Mouse (Mus musculus) lung, embryonic 15.5 days (tissue): ENCODE data around the gene Eno1. TPM values are rescaled to one million over a fixed set of nuclear protein-coding genes. Genes with fewer than 3 reads are reported as not detected.

ENCODE experiments used
- ATAC-seq: fragments of 200-750 bp; cut with Nextera tagmentation; 2 replicates; pipeline ENCODE4 v1.8.0; 2017; ENCODE audit warnings: moderate number of reproducible peaks, borderline replicate concordance; ENCODE audit not compliant: low FRiP score, low TSS enrichment; ENCODE audit errors: extremely low read depth
- H3K27ac ChIP-seq: fragments of 300-500 bp; sonication (generic); 2 replicates; pipeline ENCODE4 v1.5.1; 2015; ENCODE audit warnings: moderate library complexity, mild to moderate bottlenecking, inconsistent platforms
- H3K27me3 ChIP-seq: fragments of 300-500 bp; sonication (generic); 2 replicates; pipeline ENCODE4 v1.6.1; 2015; ENCODE audit warnings: inconsistent platforms
- H3K36me3 ChIP-seq: fragments of 300-500 bp; sonication (generic); 2 replicates; pipeline ENCODE4 v1.6.1; 2015; ENCODE audit warnings: inconsistent platforms
- H3K4me1 ChIP-seq: fragments of 300-500 bp; sonication (generic); 2 replicates; pipeline ENCODE4 v1.6.1; 2015; ENCODE audit warnings: inconsistent platforms
- H3K4me2 ChIP-seq: fragments of 300-500 bp; sonication (generic); 2 replicates; pipeline ENCODE4 v1.6.1; 2015; ENCODE audit warnings: inconsistent platforms, mild to moderate bottlenecking, moderate library complexity
- H3K4me3 ChIP-seq: fragments of 300-500 bp; sonication (generic); 2 replicates; pipeline ENCODE4 v1.5.1; 2015; ENCODE audit warnings: mild to moderate bottlenecking, inconsistent platforms
- H3K9ac ChIP-seq: fragments of 300-500 bp; sonication (generic); 2 replicates; pipeline ENCODE4 v1.6.1; 2015; ENCODE audit warnings: inconsistent platforms
- H3K9me3 ChIP-seq: fragments of 300-500 bp; sonication (generic); 2 replicates; pipeline ENCODE4 v1.6.1; 2016; ENCODE audit warnings: inconsistent platforms
- WGBS: fragments of 180-500 bp; shearing (Covaris S2); methylation state at CpG from one replicate; pipeline ENCODE4 v1.1.7; 2015; 5-methylcytosine and 5-hydroxymethylcytosine counted together
- polyA plus RNA-seq: library from polyadenylated mRNA; unstranded; fragments of >200 nt; fragmentation: Nextera tagmentation; extraction: Ambion mirVana; gene quantifications from 2 replicates; pipeline ENCODE4 v1.2.1, GENCODE M21; 2015

The Eno1 gene
- polyA plus RNA-seq, 1 experiment from 2014 or later: 1,793 TPM

GRCm38 (mm10) chr4:150240381-150240886 is 3.9 kb downstream of the Eno1 start:
- peaks cover 35% of the 10 kb centered on the region for H3K4me1 ChIP-seq
- no peaks in the 10 kb centered on the region for H3K27me3 ChIP-seq
- WGBS: 80% methylated on average over 1 of the region's 1 CpGs
- H3K4me3 ChIP-seq: no peak overlapping the region
- no peak overlapping the region for H3K4me2 ChIP-seq
- H3K36me3 ChIP-seq: peaks cover 50% of the 10 kb centered on the region
- H3K9me3 ChIP-seq: no peaks in the 10 kb centered on the region
- H3K9ac ChIP-seq: no peak overlapping the region
- ATAC-seq: no peak
- H3K27ac ChIP-seq: no peak overlapping the region

- no peaks in the 10 kb centered on the region for H3K9me3 ChIP-seq
- H3K4me1 ChIP-seq: peaks cover 32% of the 10 kb centered on the region
- 67% methylated on average over 4 of the region's 4 CpGs for WGBS
- ATAC-seq: no peak
- H3K27me3 ChIP-seq: no peaks in the 10 kb centered on the region
- no peak overlapping the region for H3K9ac ChIP-seq
- H3K36me3 ChIP-seq: peaks cover 63% of the 10 kb centered on the region
- no peak overlapping the region for H3K4me3 ChIP-seq
- no peak overlapping the region for H3K27ac ChIP-seq
- H3K4me2 ChIP-seq: no peak overlapping the region
Observed at GRCm38 (mm10) chr4:150241708-150242107, 5.2 kb downstream of the Eno1 start.

GRCm38 (mm10) chr4:150242745-150243144 is 6.2 kb downstream of the Eno1 start:
- WGBS: 79% methylated on average over 5 of the region's 5 CpGs
- H3K4me2 ChIP-seq: no peak overlapping the region
- H3K27ac ChIP-seq: no peak overlapping the region
- ATAC-seq: no peak
- peaks cover 32% of the 10 kb centered on the region for H3K4me1 ChIP-seq
- no peaks in the 10 kb centered on the region for H3K27me3 ChIP-seq
- H3K4me3 ChIP-seq: no peak overlapping the region
- no peaks in the 10 kb centered on the region for H3K9me3 ChIP-seq
- peaks cover 72% of the 10 kb centered on the region for H3K36me3 ChIP-seq
- H3K9ac ChIP-seq: no peak overlapping the region

DNA sequence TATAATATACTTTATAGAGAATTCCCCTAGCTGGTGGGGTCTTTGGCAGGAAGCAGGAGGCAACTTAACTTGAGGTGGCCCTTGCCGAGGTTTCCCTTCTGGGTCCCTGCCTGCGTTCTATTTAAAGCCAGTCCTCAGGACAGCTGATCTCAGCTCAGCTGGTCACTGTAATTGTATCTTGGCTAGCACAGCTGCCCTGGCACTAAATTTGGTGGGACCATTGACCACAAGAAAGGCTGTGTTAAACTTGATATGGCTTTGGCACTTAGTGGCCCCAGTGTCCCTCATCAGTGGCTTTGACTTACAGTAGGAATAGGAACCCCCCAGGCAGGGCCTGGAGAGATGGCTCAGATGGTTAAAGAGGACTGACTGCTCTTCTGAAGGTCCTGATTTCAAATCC is 9.4 kb downstream of the Eno1 start:
- 59% methylated on average over 2 of the region's 2 CpGs for WGBS
- Histone ChIP-seq H3K27me3 (no peaks in the 10 kb centered on the region), H3K36me3 (peaks cover 89% of the 10 kb centered on the region), H3K9me3 (no peaks in the 10 kb centered on the region), H3K4me2 (no peak overlapping the region), H3K4me3 (no peak overlapping the region), H3K9ac (no peak overlapping the region), H3K27ac (no peak overlapping the region), H3K4me1 (peaks cover 13% of the 10 kb centered on the region)
- no peak for ATAC-seq

DNA sequence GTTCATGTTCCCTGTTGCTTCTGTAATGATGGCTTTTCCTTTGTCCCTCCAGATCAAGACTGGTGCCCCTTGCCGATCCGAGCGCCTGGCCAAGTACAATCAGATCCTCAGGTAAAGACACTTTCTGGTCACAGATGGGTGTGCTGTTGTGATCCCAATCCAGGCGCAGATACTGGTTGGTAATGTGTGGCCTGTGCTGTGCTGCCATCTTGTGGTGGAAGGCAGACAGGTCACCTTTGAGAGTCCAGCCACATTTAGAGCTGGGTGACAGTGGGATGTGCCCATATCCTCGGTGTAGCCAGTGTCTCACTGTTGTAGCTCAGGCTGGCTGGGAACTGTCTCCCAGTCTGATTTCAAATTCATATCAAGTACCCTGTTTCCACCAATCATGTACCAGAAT is 11.5 kb downstream of the Eno1 start:
- WGBS: 58% methylated on average over 5 of the region's 5 CpGs
- Histone ChIP-seq H3K27ac (no peak overlapping the region), H3K4me1 (no peaks in the 10 kb centered on the region), H3K27me3 (no peaks in the 10 kb centered on the region), H3K4me2 (no peak overlapping the region), H3K9me3 (no peaks in the 10 kb centered on the region), H3K36me3 (peaks cover 79% of the 10 kb centered on the region), H3K4me3 (no peak overlapping the region), H3K9ac (no peak overlapping the region)
- no peak for ATAC-seq

DNA sequence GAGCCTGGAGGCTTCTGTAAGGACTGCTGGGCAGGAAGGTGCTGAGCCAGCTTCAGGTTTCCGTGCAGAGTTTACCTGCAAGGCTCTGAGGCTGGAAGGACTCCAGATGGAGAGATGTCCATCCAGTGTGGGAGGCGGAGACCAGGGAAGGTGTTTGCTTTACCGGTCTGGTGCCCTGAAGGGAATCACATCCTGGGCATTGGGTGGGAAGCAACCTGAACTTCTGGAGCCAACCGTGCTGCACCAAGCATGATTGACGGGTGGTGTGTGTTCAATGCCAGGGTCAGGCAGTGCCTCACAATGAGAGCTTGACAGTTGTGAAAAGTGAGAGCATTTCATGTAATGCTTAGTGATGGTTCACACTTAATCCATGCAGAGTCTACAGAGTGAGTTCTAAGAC is 12.4 kb downstream of the Eno1 start:
- H3K9ac ChIP-seq: no peak overlapping the region
- 77% methylated on average over 5 of the region's 5 CpGs for WGBS

DNA sequence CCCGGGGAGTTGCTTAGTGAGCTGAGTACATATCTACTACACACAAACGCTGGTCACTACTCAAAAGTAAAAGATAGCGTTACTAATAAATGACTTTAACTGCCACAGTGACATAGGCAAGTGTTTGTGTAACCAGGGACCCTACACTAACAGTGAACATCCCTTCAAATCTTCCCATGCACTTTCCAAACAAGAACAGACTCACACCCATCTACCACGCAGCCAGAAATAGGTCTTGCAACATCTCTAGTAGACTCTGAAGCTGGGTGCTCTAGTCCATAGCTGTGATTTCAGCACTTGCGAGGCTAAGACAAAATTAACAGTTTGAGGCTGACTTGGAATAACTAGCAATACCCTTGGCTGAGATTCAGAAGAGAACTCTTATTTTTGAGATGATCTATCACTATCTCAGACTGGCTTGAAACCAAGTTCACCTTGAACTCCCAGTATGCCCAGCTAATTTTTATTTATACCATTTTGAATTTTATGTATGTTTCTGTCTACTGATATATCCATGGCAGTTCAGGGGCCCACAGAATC is 13.3 kb downstream of the Eno1 start:
- Histone ChIP-seq H3K9ac (no peak overlapping the region), H3K27me3 (no peaks in the 10 kb centered on the region), H3K4me3 (no peak overlapping the region), H3K4me1 (no peaks in the 10 kb centered on the region), H3K36me3 (peaks cover 63% of the 10 kb centered on the region), H3K4me2 (no peak overlapping the region), H3K27ac (no peak overlapping the region), H3K9me3 (no peaks in the 10 kb centered on the region)
- ATAC-seq: no peak
- 72% methylated on average over 5 of the region's 5 CpGs for WGBS

More for the DNA sequence above, 12.4 kb downstream of the Eno1 start:
- H3K4me1 ChIP-seq: no peaks in the 10 kb centered on the region
- no peaks in the 10 kb centered on the region for H3K27me3 ChIP-seq
- H3K36me3 ChIP-seq: peaks cover 72% of the 10 kb centered on the region
- ATAC-seq: no peak
- no peak overlapping the region for H3K4me3 ChIP-seq
- no peak overlapping the region for H3K27ac ChIP-seq
- no peak overlapping the region for H3K4me2 ChIP-seq
- H3K9me3 ChIP-seq: no peaks in the 10 kb centered on the region

DNA sequence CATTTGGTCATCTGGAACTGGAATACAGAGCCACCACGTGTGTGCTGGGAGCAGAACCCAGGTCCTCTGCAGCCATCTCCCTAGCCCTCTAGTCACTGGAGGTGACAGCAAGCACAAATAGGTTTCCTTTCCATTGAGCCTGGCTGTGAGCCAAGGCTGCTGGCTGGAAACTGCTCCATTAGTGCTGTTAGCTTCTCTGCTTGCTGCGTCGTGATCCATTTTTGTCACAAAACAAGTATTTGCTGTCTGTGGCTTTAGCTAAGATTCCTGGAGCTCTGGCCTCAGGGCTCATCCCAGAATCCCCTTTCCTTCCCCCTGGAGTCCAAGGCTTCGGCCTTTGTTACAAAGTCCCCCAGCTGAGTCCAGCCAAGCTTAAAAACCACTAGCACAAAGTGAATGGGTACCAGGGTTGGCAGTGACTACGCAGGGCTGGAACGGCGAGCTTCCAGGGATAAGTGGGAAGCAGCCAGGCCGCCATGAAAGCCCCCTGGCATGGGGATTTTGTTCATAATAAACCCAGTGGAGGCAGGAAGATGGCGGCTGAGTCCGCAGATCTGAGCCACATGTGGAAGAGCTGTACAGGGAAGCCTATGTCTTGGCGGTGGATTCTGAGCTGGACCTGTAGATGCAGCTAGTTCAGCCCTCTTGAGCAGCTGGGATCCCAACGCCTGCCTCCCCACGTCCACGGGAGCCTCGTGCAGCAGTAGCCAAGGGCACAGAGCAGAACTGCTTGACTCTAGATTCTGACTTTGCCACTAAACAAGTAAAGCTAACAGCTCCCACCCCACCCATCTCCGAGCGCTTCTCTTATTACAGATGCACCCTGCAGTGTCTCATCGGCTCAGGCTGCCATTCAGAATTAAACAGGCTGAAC is 14.3 kb downstream of the Eno1 start:
- no peaks in the 10 kb centered on the region for H3K9me3 ChIP-seq
- whole genome bisulfite sequencing: 53% methylated on average over 18 of the region's 18 CpGs
- H3K4me2 ChIP-seq: no peak overlapping the region
- no peaks in the 10 kb centered on the region for H3K4me1 ChIP-seq
- peak overlapping the region; percentile 29 for H3K27ac ChIP-seq
- peaks cover 54% of the 10 kb centered on the region for H3K36me3 ChIP-seq
- no peak overlapping the region for H3K9ac ChIP-seq
- no peaks in the 10 kb centered on the region for H3K27me3 ChIP-seq
- H3K4me3 ChIP-seq: no peak overlapping the region
- ATAC-seq: no peak

DNA sequence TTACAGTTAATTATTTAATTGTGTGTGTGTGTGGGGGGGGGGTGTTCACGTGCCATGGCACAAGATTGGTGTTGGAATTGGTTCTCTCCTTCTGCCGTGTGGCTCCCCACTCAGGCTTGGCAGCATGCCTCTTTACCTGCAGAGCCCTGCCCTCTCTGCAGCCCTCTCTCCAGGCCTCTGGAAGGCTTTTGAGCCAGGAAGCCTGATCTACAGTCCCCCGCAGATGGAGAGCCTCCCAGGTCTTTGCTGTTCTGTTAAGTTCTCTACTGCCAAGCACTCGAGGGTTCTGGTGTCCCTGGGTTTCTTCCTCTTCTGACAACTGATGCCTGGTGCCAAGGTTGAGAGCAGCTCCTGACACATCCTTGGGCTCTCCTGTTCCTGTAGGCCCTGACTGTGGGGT is 17.9 kb downstream of the Eno1 start:
- peaks cover 19% of the 10 kb centered on the region for H3K4me1 ChIP-seq
- no peak overlapping the region for H3K4me2 ChIP-seq
- peaks cover 22% of the 10 kb centered on the region for H3K36me3 ChIP-seq
- WGBS: 54% methylated on average over 4 of the region's 4 CpGs
- H3K27ac ChIP-seq: no peak overlapping the region
- no peak overlapping the region for H3K9ac ChIP-seq
- H3K9me3 ChIP-seq: no peaks in the 10 kb centered on the region
- ATAC-seq: no peak
- H3K27me3 ChIP-seq: no peaks in the 10 kb centered on the region
- no peak overlapping the region for H3K4me3 ChIP-seq

GRCm38 (mm10) chr4:150255181-150255580 is 18.7 kb downstream of the Eno1 start:
- H3K4me1 ChIP-seq: peaks cover 19% of the 10 kb centered on the region
- WGBS: 85% methylated on average over 7 of the region's 7 CpGs
- H3K9me3 ChIP-seq: no peaks in the 10 kb centered on the region
- peaks cover 14% of the 10 kb centered on the region for H3K36me3 ChIP-seq
- no peak overlapping the region for H3K27ac ChIP-seq
- no peak overlapping the region for H3K9ac ChIP-seq
- no peaks in the 10 kb centered on the region for H3K27me3 ChIP-seq
- no peak overlapping the region for H3K4me2 ChIP-seq
- no peak overlapping the region for H3K4me3 ChIP-seq
- ATAC-seq: no peak

GRCm38 (mm10) chr4:150257252-150258204 is 21.0 kb downstream of the Eno1 start:
- H3K9ac ChIP-seq: no peak overlapping the region

More at GRCm38 (mm10) chr4:150257252-150258204, 21.0 kb downstream of the Eno1 start:
- peak; percentile 78 for ATAC-seq
- Histone ChIP-seq H3K36me3 (peaks cover 6% of the 10 kb centered on the region), H3K4me1 (peaks cover 22% of the 10 kb centered on the region), H3K9me3 (no peaks in the 10 kb centered on the region), H3K27ac (peak overlapping the region; percentile 72), H3K4me2 (peak overlapping the region; percentile 7; the same call in 1 of the 2 replicates), H3K4me3 (no peak overlapping the region), H3K27me3 (no peaks in the 10 kb centered on the region)
- 18% methylated on average over 20 of the region's 20 CpGs for WGBS
